Mouse (Mus musculus) stomach, embryonic 14.5 days (tissue): ENCODE measurements around the gene Rbm17. TPM values are rescaled to one million over a fixed set of nuclear protein-coding genes. Genes with fewer than 3 reads are reported as not detected.
"Not testable (repeated sequence)": the region's sequence is repeated elsewhere in the genome, so short reads cannot be mapped to it uniquely, and the experiment has no call there.

Experiments used
- ATAC-seq: fragments of 200-750 bp; cut with Nextera tagmentation; 2 replicates; pipeline ENCODE4 v1.8.0; 2017; ENCODE audit warnings: low read depth, moderate TSS enrichment; ENCODE audit not compliant: insufficient number of reproducible peaks, insufficient read depth, low FRiP score
- H3K27ac ChIP-seq: fragments of 300-500 bp; sonication (generic); 2 replicates; pipeline ENCODE4 v1.5.1; 2014; ENCODE audit warnings: mild to moderate bottlenecking, low read length, moderate library complexity, mixed read lengths
- H3K27me3 ChIP-seq: fragments of 300-500 bp; sonication (generic); 2 replicates; pipeline ENCODE4 v1.6.1; 2014; ENCODE audit warnings: low read length, control low read depth, mixed read lengths; ENCODE audit not compliant: control insufficient read depth, insufficient read depth
- H3K36me3 ChIP-seq: fragments of 300-500 bp; sonication (generic); 2 replicates; pipeline ENCODE4 v1.6.1; 2014; ENCODE audit warnings: mild to moderate bottlenecking, control low read depth, low read length, moderate library complexity, mixed read lengths; ENCODE audit not compliant: control insufficient read depth, insufficient read depth
- H3K4me1 ChIP-seq: fragments of 300-500 bp; sonication (generic); 2 replicates; pipeline ENCODE4 v1.6.1; 2014; ENCODE audit warnings: low read length, control low read depth, mixed read lengths; ENCODE audit not compliant: control insufficient read depth, insufficient read depth
- H3K4me2 ChIP-seq: fragments of 300-500 bp; sonication (generic); replicated peaks from 2 replicates; pipeline ENCODE4 v1.6.1; 2014; ENCODE audit warnings: low read depth, low read length, control low read depth
- H3K4me3 ChIP-seq: fragments of 300-500 bp; sonication (generic); 2 replicates; pipeline ENCODE4 v1.5.1; 2014; ENCODE audit warnings: low read depth, low read length, control low read depth
- H3K9ac ChIP-seq: fragments of 300-500 bp; sonication (generic); replicated peaks from 2 replicates; pipeline ENCODE4 v1.6.1; 2014; ENCODE audit warnings: low read depth, mild to moderate bottlenecking, control low read depth, low read length, moderate library complexity, mixed read lengths
- H3K9me3 ChIP-seq: fragments of 300-500 bp; sonication (generic); 2 replicates; pipeline ENCODE4 v1.6.1; 2016; ENCODE audit warnings: low read depth, low read length, control low read depth; ENCODE audit not compliant: control insufficient read depth
- WGBS: fragments of 180-500 bp; shearing (Covaris S2); extraction: QIAGEN DNeasy Blood & Tissue Kit; methylation state at CpG from one replicate; pipeline ENCODE4 v1.1.7; 2014; 5-methylcytosine and 5-hydroxymethylcytosine counted together
- polyA plus RNA-seq: library from polyadenylated mRNA; unstranded; fragments of >200 nt; fragmentation: Nextera tagmentation; extraction: Ambion mirVana; gene quantifications from 2 replicates; pipeline ENCODE4 v1.2.1, GENCODE M21; 2014

Gene Rbm17
- polyA plus RNA-seq, 1 experiment from 2014 or later, result 137 TPM

DNA sequence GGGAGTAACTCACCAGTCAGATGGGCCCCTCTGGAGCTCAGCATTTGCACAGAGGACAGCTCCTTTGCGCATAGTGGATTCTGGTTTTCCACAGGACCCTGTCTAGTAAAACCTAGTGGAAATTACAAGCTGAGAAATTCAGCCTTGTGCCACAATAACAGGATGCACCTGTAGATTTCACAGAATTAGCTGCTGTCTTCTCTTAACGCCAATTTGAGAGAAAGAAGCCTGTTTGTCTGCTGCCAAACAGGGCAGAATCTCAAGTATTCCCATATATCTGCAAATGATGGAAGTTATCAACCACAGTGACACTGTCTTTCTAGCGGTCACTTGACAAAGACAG, 32.2 kb upstream of the Rbm17 start:
- 76% methylated on average over 3 of the region's 3 CpGs for WGBS
- H3K9me3 ChIP-seq, result no peaks in the 10 kb centered on the region
- H3K4me2 ChIP-seq, result no peak overlapping the region
- ATAC-seq, result no peak
- H3K4me1 ChIP-seq, result no peaks in the 10 kb centered on the region
- H3K27ac ChIP-seq, result no peak overlapping the region
- H3K4me3 ChIP-seq, result no peak overlapping the region
- no peaks in the 10 kb centered on the region for H3K27me3 ChIP-seq
- no peaks in the 10 kb centered on the region for H3K36me3 ChIP-seq
- no peak overlapping the region for H3K9ac ChIP-seq

DNA sequence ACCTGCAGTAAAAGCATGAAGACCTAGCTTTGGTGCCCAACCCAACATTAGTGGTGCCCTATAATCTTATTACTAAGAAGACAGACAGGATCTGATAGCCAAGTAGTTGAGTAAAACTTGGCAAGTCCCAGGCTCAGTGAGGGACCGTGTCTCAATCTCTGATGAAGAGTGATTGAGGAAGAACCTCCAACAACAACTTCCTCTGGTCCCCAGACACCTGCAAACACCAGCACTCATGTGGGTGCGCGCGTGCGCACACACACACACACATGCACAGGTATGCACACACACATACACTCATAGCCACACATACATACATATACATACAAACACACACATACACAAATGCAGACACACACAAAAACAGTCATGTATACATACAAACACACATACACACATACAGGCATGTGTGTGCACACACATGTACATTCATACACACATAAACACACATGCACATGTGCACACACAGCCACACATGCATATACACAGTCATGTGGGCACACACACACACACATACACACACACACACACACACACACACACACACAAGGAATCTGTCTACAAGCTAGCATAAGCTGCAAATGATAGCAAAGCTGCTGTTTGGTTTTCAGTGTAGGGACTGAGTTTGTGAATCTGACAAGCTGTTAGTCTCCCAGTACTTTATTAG, 31.7 kb upstream of the Rbm17 start:
- Histone ChIP-seq H3K9me3 (no peaks in the 10 kb centered on the region), H3K36me3 (no peaks in the 10 kb centered on the region), H3K4me2 (no peak overlapping the region), H3K4me3 (no peak overlapping the region), H3K9ac (no peak overlapping the region), H3K4me1 (no peaks in the 10 kb centered on the region), H3K27ac (no peak overlapping the region), H3K27me3 (no peaks in the 10 kb centered on the region)
- no peak for ATAC-seq
- 92% methylated on average over 5 of the region's 5 CpGs for WGBS

GRCm38 (mm10) chr2:11635035-11635434, 31.1 kb upstream of the Rbm17 start:
- H3K4me1 ChIP-seq, result no peaks in the 10 kb centered on the region
- ATAC-seq, result no peak
- no peak overlapping the region for H3K4me2 ChIP-seq
- no peaks in the 10 kb centered on the region for H3K27me3 ChIP-seq
- no peak overlapping the region for H3K4me3 ChIP-seq
- H3K27ac ChIP-seq, result no peak overlapping the region
- no peaks in the 10 kb centered on the region for H3K36me3 ChIP-seq
- H3K9ac ChIP-seq, result no peak overlapping the region
- H3K9me3 ChIP-seq, result no peaks in the 10 kb centered on the region
- 84% methylated on average over 6 of the region's 6 CpGs for WGBS

- Histone ChIP-seq H3K9me3 (no peaks in the 10 kb centered on the region), H3K36me3 (no peaks in the 10 kb centered on the region), H3K4me2 (no peak within 1 kb of the TSS), H3K4me1 (no peaks in the 10 kb centered on the region), H3K27ac (no peak within 1 kb of the TSS), H3K27me3 (no peaks in the 10 kb centered on the region), H3K4me3 (no peak within 1 kb of the TSS), H3K9ac (no peak within 1 kb of the TSS)
- WGBS, result 92% methylated on average over 5 of the region's 5 CpGs
- ATAC-seq, result no peak
Observed at GRCm38 (mm10) chr2:11625890-11626289, 21.9 kb upstream of the Rbm17 start, which contains the start of gene Gm17490. Gene Gm17490, minus strand, starts transcription at chr2:11626264.

DNA sequence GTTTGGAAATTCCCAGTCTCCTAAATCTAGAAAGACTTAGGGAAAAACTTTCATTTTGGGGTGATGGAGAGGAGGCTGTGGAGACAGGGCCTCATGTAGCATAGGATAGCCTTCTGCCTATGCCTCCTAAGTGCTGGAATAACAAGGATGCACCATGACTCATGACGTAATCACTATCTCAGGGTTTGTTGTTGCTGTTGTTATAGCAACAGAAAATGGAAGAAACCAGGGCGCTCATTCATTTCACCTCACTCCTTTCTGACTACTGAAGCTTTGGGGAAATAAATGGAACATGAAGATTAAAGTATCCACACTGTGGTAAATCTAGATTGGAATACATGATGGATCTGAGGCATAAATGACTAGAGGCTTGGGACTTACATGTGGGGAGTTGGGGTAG, 19.8 kb upstream of the Rbm17 start:
- H3K36me3 ChIP-seq, result no peaks in the 10 kb centered on the region
- H3K4me2 ChIP-seq, result no peak overlapping the region
- H3K4me3 ChIP-seq, result no peak overlapping the region
- H3K27me3 ChIP-seq, result no peaks in the 10 kb centered on the region
- ATAC-seq, result no peak
- no peaks in the 10 kb centered on the region for H3K9me3 ChIP-seq
- no peak overlapping the region for H3K27ac ChIP-seq
- 89% methylated on average over 2 of the region's 2 CpGs for WGBS
- no peak overlapping the region for H3K9ac ChIP-seq
- no peaks in the 10 kb centered on the region for H3K4me1 ChIP-seq

DNA sequence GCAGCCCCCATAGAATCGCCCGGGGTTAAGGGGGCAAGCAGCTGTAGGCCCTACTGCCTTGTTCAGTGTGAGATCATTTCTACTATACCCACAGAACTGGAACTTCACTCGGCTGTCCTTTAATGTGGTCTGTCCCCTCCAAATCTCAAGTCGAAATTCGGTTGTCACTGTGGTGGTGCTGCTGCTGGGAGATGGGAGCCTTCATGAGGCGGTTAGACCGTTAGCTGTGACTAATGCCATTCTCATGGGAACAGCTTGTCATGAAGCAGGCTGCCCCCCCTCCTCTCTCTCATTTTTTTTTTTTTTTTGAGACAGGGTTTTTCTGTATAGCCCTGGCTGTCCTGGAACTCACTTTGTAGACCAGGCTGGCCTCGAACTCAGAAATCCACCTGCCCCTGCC, 19.2 kb upstream of the Rbm17 start:
- H3K4me1 ChIP-seq, result no peaks in the 10 kb centered on the region
- no peak for ATAC-seq
- H3K27me3 ChIP-seq, result no peaks in the 10 kb centered on the region
- no peak overlapping the region for H3K4me3 ChIP-seq
- no peaks in the 10 kb centered on the region for H3K36me3 ChIP-seq
- WGBS, result 84% methylated on average over 8 of the region's 8 CpGs
- H3K27ac ChIP-seq, result no peak overlapping the region
- no peak overlapping the region for H3K9ac ChIP-seq
- H3K4me2 ChIP-seq, result no peak overlapping the region
- no peaks in the 10 kb centered on the region for H3K9me3 ChIP-seq

- Histone ChIP-seq H3K4me1 (no peaks in the 10 kb centered on the region), H3K27me3 (no peaks in the 10 kb centered on the region), H3K9me3 (no peaks in the 10 kb centered on the region), H3K27ac (no peak overlapping the region), H3K4me3 (no peak overlapping the region), H3K4me2 (no peak overlapping the region), H3K9ac (no peak overlapping the region), H3K36me3 (no peaks in the 10 kb centered on the region)
- ATAC-seq, result no peak
- WGBS, result 86% methylated on average over 2 of the region's 2 CpGs
Observed at GRCm38 (mm10) chr2:11619598-11619997, 15.6 kb upstream of the Rbm17 start.

DNA sequence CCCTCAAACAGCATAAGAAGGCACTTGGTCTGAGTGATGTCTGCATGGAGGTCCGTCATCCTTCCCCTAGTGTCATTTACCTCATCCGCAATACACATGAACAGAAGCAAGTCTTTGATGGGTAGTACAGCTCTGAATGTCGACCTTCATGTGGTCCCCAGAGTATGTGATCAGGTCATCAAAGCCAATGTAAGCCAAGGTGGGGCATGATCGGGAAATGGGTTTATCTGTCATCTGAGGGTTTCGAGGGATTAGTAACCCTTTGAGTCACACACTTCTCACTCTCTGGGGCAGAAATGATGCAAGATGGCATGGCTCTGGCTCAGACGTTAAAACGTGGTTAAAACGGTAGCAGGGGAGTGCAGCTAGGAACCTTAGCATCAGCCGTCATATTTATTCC, 12.9 kb upstream of the Rbm17 start:
- WGBS, result 91% methylated on average over 9 of the region's 9 CpGs
- H3K4me2 ChIP-seq, result no peak overlapping the region
- ATAC-seq, result no peak
- H3K4me3 ChIP-seq, result no peak overlapping the region
- H3K9ac ChIP-seq, result no peak overlapping the region
- no peaks in the 10 kb centered on the region for H3K36me3 ChIP-seq
- H3K4me1 ChIP-seq, result no peaks in the 10 kb centered on the region
- H3K27ac ChIP-seq, result no peak overlapping the region
- no peaks in the 10 kb centered on the region for H3K27me3 ChIP-seq
- no peaks in the 10 kb centered on the region for H3K9me3 ChIP-seq

- not testable (repeated sequence) for H3K4me3 ChIP-seq, H3K4me2 ChIP-seq, H3K9me3 ChIP-seq, H3K9ac ChIP-seq, H3K27ac ChIP-seq, H3K4me1 ChIP-seq, ATAC-seq, H3K27me3 ChIP-seq, H3K36me3 ChIP-seq
- WGBS, result 83% methylated on average over 6 of the region's 6 CpGs
Observed at GRCm38 (mm10) chr2:11612939-11613338, 9.0 kb upstream of the Rbm17 start.
